Mouse (Mus musculus) left cerebral cortex, adult 18-20 months (tissue): ENCODE measurements around the gene Gm11127. TPM values are rescaled to one million over a fixed set of nuclear protein-coding genes. Genes with fewer than 3 reads are reported as not detected.

ENCODE experiments used
- total RNA-seq, 2 experiments: library from RNA; stranded (reverse); gene quantifications; 2 replicates each; pipeline ENCODE4 v1.2.3; 2021

Gene Gm11127
- total RNA-seq, 2 experiments from 2014 or later = 1.4 TPM

Other genes starting within 250 kb of the Gm11127 start
- 10 to 100 TPM; 16.0 to 21.3 TPM for gene Ier3, start 236.7 kb downstream of the Gm11127 start, total RNA-seq
- 100 to 1,000 TPM; 127 to 158 TPM for gene Flot1, start 235.1 kb downstream of the Gm11127 start, total RNA-seq
- 100 to 1,000 TPM; 442 to 465 TPM for gene Tubb5, start 220.1 kb downstream of the Gm11127 start, total RNA-seq
- gene Mdc1, start 216.9 kb downstream of the Gm11127 start, total RNA-seq = 10 to 100 TPM; 17.6 to 17.7 TPM
- gene Nrm, start 197.1 kb downstream of the Gm11127 start, total RNA-seq = 1 to 10 TPM; 2.0 to 2.6 TPM
- gene Ppp1r18, start 192.8 kb downstream of the Gm11127 start, total RNA-seq = 1 to 10 TPM; 8.9 to 9.1 TPM
- gene Dhx16, start 178.6 kb downstream of the Gm11127 start, total RNA-seq = 10 to 100 TPM; 30.6 to 32.3 TPM
- 10 to 100 TPM; 56.4 to 57.5 TPM for gene 2310061I04Rik, start 160.9 kb downstream of the Gm11127 start, total RNA-seq
- 10 to 100 TPM; 53.6 to 56.3 TPM for gene Atat1, start 148.3 kb downstream of the Gm11127 start, total RNA-seq
- 10 to 100 TPM; 39.9 to 41.3 TPM for gene Mrps18b, start 142.0 kb downstream of the Gm11127 start, total RNA-seq
- gene Ppp1r10, start 141.9 kb downstream of the Gm11127 start, total RNA-seq = 10 to 100 TPM; 62.9 to 63.7 TPM
- gene Abcf1, start 88.6 kb downstream of the Gm11127 start, total RNA-seq = 10 to 100 TPM; 69.4 to 71.6 TPM
- 100 to 1,000 TPM; 195 to 197 TPM for gene Gnl1, start 78.5 kb downstream of the Gm11127 start, total RNA-seq
- gene Prr3, start 78.1 kb downstream of the Gm11127 start, total RNA-seq = 10 to 100 TPM; 36.6 to 37.5 TPM
- gene H2-T24, start 37.8 kb downstream of the Gm11127 start, total RNA-seq = 1 to 10 TPM; 1.5 to 2.2 TPM
- gene H2-T23, start 25.5 kb downstream of the Gm11127 start, total RNA-seq = 10 to 100 TPM; 15.6 to 19.9 TPM
- gene H2-T22, start 15.6 kb downstream of the Gm11127 start, total RNA-seq = 10 to 100 TPM; 18.5 to 20.8 TPM
- gene Gm6034, start 15.4 kb downstream of the Gm11127 start, total RNA-seq = not detected
- gene Gm19684, start 63.3 kb upstream of the Gm11127 start, total RNA-seq = not detected
- not detected for gene Gm7030, start 71.1 kb upstream of the Gm11127 start, total RNA-seq
- gene Gm8909, start 110.2 kb upstream of the Gm11127 start, total RNA-seq = not detected
- under 1 TPM in 1 of 2 experiments, not detected in 1; 0.37 TPM for gene H2-T3, start 131.9 kb upstream of the Gm11127 start, total RNA-seq
- 10 to 100 TPM; 39.3 to 43.6 TPM for gene Rpp21, start 199.7 kb upstream of the Gm11127 start, total RNA-seq
- gene Trim39, start 213.9 kb upstream of the Gm11127 start, total RNA-seq = 10 to 100 TPM; 22.9 to 25.7 TPM
- gene H2-M10.2, start 228.1 kb upstream of the Gm11127 start, total RNA-seq = not detected